Mouse (Mus musculus): Measurements from ENCODE around the gene Spata9. TPM values are rescaled to one million over a fixed set of nuclear protein-coding genes. Genes with fewer than 3 reads are reported as not detected.
"Not testable (repeated sequence)": the region's sequence is repeated elsewhere in the genome, so short reads cannot be mapped to it uniquely, and the experiment has no call there.

Spata9 gene
- total RNA-seq (2014; fragmentation: Nextera tagmentation): 1.2 TPM in 1 of 2 replicates, not detected in the other
- 0.60 TPM in 1 of 2 replicates, not detected in the other for total RNA-seq (2017)

DNA sequence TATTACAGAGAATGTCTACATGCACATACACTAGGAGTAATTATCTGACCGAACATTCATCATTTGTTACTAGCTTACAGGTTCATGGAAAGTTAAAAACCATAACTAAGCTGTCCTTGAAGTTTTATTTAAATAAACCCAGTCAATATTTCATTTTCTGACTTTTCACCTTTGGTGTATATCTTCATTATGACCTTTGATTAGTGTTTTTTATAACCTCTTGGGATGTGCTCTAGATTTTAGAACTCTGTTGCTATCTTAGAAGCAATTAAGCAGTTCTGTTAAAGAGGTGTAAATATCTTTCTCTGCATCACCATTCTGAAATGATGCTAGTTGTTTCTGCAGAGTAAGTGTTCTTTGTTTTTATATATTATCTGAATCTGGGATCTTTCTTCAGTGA lies at the start of gene Spata9:
Spata9 (plus strand) TSS at position 301 of the 400 bp plus-strand sequence.
- no peak for ATAC-seq (replicated peaks; ENCODE audit: poor library complexity, severe bottlenecking)

DNA sequence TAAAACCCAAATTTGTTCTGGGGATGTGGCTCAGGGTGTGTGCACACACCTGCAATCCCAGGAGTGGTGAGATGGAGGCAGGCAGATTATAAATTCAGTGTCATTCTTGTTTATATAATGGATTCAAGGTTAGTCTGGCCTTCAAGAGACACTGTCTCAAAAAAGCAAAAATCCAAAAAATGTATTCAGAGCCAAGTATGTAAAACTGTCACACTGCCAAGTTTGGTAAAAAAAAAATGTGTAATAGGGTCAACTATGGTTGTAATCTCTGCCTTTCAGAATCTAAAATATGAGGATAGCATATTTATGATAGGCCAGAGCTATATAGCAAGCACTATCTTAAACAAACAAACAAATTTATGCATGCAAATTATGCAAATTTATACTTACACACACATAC lies 39.0 kb upstream of the Spata9 start:
- no peak for ATAC-seq (replicated peaks; ENCODE audit: poor library complexity, severe bottlenecking)

DNA sequence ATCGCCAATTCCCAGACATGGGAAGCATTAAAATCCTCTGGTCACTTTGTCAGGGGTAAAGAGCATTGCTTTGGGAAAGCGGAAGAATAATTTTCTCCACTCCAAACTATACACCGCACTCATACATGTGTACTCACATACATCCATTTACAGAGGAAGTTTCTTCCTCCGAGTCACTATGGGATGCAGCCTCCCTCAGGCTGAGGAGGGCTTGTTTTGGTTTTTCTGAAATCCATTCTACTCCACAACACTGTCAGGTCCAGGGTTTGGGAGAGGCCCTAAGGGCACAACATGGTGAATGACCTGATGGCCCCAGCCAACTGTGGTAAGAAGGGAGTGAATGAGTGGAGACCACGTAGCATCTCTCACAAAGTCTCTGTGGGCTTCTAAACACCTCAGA lies 37.9 kb upstream of the Spata9 start:
- ATAC-seq (replicated peaks; ENCODE audit: poor library complexity, severe bottlenecking): not testable (repeated sequence)

DNA sequence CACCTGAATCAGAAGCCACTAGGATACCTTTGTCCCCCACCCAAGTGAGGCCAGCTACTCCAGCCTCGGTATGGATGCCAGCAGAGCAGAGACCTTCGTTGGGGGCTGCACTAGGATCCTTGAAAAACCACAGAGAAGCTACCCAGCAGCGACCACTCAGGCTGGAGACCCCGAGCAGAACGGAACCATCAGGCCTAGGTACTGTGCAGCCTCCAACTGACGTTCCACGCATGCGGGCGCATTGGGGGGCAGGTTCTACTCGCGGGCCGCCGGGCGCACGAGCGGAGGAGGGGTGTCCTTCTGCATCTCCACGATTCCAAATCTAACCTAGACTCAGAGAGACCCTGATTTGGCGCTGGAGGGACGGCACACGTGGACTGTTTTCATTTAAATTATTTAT lies 36.9 kb upstream of the Spata9 start:
- ATAC-seq (replicated peaks; ENCODE audit: poor library complexity, severe bottlenecking): no peak

DNA sequence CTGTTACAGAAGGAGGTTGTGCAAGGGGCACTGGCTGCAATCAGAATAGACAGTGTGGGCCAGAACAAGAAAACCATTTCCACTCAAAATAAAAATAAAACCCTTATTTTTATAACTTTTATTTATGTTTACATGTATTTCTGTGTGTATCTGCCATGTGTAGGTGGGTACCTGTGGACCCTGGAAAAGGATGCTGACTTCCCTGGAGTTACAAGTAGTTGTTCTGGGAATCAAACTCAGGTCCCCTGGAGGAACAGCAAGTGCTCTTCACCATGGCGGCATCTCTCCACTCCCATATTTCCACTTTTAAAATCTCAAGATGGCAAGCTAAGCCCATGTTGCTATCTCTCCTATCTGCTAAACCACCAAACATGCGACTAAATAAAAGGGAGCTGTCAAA lies 36.3 kb upstream of the Spata9 start:
- ATAC-seq (replicated peaks; ENCODE audit: poor library complexity, severe bottlenecking): no peak

DNA sequence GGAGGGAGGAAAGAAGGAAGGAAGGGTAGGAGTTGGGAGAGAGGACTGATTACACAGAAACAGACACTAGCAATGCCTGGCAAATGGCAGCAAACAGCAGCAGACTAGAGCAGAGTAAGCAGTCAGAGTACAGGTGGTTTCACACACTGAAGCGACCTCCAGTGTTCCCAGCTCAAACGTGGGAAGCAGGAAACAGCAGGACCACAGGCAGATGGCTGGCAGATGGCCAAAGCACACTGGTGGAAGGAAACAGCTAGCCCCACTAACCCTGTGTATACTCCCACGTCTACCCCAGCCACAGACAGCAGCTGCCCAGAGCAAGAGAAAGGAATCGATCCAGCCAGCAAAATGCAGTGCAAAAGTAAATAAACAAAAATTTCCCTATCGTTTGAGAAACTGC lies 35.9 kb upstream of the Spata9 start:
- ATAC-seq (replicated peaks; ENCODE audit: poor library complexity, severe bottlenecking): no peak

DNA sequence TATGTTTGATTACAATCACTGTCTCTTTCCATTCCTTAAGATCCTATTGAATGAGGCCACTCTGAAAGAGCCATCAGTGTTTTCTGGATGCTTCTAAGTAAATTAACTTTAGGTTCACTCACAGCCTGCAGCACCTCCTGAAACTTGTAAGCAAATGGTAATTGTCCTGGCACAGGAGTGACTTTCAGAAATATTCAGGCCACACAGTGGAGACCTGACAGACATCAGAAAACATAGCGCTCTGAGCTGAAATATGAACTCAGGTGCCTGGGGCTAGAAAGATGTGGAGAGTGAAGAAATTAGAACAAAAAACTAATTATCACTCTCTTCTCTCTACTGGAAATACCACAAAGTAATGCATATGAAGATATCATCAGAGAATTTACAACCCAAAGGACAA lies 33.7 kb upstream of the Spata9 start:
- ATAC-seq (replicated peaks; ENCODE audit: poor library complexity, severe bottlenecking): no peak

DNA sequence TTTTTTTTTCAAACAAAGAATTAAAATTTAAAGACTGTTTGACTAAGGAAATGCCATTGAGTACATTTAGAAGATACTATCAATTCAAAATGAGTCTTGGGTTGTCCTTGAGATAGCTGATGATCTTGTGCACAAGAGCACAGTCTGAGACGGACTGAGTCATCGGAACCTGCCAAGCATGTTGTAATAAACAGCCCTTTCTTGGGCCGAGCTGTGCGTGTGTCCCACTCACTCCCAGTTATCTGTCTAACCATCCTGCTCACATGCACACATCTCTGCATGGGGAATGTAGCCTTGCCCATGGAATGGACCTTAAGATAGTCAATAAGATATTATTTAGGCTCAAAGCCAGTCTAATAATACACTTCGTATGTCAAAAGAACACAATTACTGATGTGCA lies 28.1 kb upstream of the Spata9 start:
- no peak for ATAC-seq (replicated peaks; ENCODE audit: poor library complexity, severe bottlenecking)

DNA sequence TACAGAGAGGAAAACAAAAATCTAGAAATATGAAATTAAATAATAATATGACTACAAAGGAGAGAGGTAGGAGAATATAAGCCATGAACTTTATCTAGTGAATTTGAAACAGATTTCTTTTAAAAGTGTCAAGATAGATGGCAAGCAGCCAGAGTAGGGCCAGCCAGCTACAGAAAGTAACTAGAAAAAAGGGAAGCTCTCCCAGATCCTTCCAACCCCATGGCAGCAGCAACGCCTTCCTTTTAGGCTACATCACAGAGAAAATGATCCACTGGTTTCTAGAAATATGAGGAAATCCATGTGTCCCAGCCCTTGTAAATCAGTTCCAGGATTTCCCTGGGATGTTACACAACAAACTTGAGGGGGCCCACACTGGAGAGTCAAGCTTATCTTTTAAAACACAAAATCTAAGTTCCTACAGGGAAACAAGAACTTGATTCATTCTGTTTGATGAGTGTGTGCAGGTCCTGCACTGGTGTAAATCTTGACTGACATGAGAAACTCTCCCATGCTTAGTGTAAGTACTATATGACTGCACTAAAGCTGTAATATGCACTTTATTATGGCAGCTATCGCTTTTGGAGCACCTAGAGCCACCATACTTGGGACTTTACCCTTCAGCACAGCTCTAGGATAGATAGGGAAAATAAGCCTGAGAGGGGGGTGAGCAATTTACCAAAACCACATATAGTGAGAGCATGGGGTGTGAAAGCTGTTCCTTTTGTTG lies 26.0 kb upstream of the Spata9 start:
- peak; percentile 47 for ATAC-seq (replicated peaks; ENCODE audit: poor library complexity, severe bottlenecking)

DNA sequence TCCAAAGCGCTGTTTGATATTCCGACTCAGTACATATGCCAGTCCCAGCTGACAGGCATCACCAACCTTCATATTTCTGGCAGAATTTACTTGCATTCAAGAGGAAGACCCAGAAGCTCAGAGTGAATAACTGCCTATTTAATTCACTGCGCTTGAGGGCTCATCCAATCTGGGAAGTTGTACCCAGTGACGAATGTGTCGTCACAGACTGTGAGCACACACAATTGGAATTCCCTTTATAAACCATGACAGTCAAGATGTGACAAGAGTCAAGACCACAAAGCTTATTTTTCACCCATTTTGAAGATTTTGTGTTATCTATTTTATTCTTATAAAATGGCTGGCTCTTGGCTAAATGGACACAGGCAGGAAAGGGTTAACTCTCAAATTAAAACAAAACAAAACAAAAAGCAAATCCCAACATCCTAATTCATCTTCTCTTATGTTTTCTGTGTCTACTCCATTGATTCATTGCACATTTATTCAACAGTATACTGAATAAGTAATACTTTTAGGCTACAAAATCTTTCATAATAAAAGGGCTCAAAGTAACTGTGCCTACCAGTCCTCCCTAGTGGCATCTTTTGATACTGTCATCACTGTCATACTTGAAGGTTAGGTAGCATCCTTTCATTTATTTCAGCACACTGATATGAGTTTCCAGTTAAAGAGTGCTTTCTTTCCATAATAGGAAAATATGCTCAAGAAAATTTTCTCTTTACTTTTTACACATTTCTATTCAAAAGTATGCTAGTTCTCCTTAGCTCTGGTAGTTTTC lies 25.2 kb upstream of the Spata9 start:
- ATAC-seq (replicated peaks; ENCODE audit: poor library complexity, severe bottlenecking): no peak

DNA sequence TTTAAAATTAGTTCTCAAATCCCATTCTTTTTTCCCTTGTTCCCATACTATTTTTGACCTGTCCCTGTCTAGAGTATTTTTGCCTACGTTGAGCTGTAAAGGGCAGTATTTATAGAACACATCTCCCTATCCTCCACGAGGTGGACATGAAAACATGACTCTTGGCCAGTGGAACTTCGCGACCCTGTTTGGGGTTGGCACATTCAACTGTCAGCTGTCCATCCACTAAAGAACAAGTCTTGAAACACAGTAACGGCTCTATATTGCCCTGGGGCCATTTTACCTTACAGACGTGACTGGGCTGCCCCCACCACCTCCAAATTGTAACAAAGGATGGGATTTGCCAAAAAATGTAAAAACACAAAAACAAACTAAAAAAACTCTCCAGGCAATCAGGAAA lies 24.2 kb upstream of the Spata9 start:
- ATAC-seq (replicated peaks; ENCODE audit: poor library complexity, severe bottlenecking): no peak

DNA sequence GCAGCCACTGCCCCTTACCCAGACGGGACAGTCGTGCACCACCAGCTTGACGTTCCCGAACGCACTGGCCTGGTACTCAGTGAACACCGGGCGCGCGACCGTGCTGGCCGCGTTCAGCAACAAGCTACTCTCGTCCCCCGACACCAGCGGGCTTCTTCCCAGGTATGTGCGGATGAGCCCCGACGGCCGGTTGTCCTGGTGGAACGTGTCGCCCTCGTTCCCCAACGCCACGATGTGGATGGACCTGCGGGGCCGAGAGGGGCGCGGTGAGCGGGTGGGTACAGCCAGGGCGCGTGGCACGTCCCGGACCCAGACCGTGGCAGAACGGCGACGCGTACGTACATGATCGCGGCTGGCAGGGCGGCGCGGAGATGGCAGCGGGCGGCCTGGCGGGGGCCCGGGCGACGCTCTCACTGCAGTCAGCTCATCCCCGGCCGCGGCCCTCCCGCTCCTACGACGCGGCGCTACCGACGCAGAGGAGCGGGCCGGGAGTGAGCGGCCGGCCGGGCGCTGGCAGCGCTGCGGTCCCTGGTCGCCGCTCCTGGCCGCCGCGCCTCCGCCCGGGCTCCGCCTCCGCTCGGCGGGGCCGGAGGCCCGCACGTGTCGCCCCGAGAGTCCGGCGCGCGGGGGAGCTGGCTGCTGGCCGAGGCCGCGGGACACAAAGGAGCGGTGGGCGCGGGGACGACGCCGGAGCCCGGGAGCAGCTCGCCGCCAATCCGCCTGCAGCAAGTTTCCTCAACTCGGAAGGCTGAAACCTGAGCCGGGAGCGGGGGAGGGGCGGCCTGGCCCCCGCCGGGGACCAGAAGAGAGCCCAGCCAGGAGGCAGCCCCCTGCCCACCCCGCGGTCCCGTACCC lies 23.5 kb upstream of the Spata9 start, which contains the start of gene Rhobtb3:
Rhobtb3 (minus strand) TSS at position 737 of the 855 bp plus-strand sequence.
- peak; percentile 59 for ATAC-seq (replicated peaks; ENCODE audit: poor library complexity, severe bottlenecking)

DNA sequence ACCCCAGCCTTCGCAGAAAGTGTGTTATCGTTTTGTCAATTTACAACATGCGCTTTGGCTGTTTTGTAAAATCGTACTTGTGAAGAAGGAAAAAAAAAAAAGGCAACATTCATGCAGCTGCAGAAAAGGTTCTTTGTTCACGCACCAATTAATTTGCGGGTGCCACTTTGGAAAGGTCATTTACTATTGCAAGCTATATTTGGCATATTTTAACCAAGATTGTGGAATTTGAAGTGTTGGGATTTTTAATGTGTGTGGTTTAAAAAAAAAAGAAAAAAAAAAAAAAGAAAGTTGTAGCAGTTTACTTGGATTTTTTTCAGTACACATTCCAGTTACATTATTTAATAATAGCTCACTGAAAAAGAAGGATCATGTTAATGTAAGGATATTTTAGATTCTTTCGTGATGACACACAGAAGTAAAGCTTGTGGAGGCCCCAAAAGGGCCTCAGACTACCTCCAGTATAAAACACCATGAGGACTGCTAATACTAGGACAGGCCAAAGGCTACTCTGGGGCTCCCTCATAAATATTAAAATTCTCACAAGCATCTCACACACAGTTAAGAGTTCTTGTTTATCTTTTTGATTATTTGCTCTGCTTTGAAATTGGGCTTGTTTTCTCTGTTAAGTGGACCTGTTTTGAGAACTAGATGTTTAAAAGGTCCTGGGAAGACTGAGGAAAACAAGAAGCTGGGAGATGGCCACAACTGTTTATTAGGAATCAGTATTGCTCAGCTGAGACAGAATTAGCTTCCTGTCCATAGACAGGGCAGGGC lies 22.7 kb upstream of the Spata9 start:
- ATAC-seq (replicated peaks; ENCODE audit: poor library complexity, severe bottlenecking): no peak

DNA sequence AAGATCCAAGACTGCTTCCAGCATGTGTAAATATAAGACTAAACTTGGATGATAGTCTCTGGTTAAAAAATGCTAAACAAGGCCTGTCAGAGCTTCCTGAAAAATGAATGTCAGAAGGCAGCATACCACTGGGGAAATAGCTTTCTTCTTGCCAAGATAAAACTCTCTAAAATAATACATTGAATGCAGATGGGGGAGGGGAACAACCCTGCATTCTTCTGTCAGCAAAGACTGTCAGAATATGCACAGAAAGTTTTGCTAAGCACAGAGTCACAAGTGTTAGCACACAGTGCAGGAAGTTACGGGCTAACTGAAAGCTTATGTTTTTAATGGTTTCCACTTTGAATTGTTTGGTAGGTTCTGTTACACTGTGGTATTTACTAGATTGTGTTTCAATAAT lies 16.7 kb upstream of the Spata9 start:
- ATAC-seq (replicated peaks; ENCODE audit: poor library complexity, severe bottlenecking): no peak

DNA sequence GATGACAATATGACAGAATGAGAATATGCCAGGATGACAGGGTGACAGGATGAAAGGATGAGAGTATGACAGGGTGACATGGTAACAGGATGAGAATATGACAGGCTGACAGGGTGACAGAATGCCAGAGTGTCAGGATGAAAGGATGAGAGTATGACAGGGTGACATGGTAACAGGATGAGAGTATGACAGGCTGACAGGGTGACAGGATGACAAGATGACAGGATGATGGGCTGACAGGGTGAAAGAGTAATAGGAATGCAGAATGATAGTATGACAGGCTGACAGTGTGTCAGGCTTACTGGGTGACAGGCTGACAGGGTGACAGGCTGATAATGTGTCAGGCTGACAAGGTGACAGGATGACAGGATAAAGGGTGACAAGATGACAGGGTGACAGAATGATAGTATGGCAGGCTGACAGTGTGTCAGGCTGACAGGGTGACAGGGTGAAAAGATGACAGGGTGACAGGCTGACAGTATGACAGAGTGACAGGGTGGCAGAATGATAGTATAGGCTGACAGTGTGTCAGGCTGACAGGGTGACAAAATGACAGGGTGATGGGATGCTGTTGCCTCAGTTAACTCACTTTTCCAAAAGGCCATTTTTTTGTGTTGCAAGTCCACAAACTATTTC lies 11.5 kb upstream of the Spata9 start:
- ATAC-seq (replicated peaks; ENCODE audit: poor library complexity, severe bottlenecking): no peak

DNA sequence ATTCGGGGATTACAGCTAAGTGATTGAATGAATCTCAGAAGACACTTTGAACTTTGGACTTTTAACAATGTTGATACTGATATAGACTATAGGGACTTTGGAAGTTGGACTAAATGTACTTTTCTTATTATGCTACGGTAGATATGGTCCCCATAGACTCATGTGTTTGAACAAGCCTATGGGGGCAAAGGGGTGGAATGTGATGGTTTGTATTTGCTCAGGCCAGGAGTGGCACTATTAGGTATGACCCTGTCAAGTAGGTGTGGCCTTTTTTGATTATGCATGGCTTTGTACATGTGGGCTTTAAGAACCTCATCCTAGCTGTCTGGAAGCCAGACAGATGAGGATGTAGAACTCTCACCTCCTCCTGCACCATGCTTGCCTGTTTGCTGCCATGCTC lies 7.5 kb downstream of the Spata9 start:
- no peak for ATAC-seq (replicated peaks; ENCODE audit: poor library complexity, severe bottlenecking)

DNA sequence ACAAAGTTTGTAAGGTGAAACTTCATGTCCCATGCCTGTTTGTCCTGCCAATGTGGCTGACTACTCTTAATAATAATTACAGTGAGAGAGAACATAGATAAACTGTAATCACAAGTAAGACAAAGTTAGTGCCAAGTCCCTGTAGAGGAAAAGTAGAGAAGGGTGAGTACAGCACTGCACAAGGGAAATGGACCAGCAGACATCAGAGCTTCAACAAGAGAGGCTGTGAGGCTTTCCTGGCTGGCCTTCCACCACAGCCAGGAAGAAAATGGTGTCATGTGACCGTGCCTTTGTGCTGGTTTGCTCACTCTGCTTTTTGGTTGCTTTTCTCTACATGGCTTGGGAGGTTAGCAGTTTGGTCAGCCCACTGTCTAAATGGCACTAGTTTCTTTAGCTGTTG lies 8.7 kb downstream of the Spata9 start:
- no peak for ATAC-seq (replicated peaks; ENCODE audit: poor library complexity, severe bottlenecking)

DNA sequence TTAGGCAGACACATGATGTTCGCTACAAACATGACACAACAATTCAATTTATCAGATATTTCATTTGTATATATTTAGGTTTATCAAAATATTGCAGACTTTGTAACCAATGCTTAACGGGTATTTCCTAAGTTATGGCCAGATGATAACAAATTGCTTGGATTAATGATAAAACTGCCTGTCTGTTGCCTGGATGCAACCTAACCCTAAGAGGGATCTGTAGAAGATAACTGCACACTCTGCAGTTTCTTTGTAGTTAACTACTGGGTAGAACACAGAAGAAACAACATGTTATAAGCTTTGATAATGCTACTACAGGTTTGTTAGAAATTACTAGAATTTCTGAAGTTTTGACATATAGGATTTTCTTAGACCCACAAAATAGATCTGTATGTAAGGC lies 9.3 kb downstream of the Spata9 start:
- ATAC-seq (replicated peaks; ENCODE audit: poor library complexity, severe bottlenecking): no peak

DNA sequence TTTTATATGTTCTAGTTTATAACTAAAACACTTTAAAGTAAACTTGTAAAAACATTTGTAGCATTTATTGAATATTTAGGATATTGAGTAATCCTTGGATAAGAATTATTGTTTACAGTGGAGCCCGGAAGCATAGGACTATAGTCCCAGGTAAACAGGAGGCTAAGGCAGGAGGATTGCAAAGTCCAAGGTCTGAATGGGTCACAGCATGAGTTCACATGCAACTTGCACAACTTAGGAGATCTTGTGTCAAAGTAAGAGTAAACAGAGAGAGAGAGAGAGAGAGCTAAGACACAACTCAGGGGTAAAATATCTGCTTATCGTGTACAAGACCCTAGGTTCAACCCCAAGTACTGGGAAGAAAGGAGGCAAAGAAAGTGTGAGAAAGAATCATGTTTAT lies 9.7 kb downstream of the Spata9 start:
- ATAC-seq (replicated peaks; ENCODE audit: poor library complexity, severe bottlenecking): no peak

DNA sequence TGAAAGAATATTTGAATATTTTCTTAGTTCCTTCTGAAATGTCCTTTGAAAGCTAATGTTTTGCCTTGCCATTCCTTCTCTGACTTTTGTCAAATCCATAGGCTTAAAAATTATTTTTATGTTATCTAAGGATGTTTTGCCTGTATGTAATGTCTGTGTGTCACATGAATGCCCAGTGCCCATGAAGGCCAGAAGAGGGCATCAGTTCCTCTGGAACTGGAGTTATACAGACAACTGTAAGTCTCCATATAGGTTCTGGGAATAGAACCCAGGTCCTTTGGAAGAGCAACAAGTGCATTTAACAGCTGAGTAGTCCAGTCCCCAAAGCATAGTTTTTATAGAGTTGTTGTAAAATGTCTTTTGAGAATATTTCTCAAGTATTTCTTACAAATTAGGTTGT lies 15.0 kb downstream of the Spata9 start:
- peak; percentile 48; the same call in 1 of the 2 replicates for ATAC-seq (replicated peaks; ENCODE audit: poor library complexity, severe bottlenecking)

All from granulocyte monocyte progenitor cell, adult 5-6 weeks (primary cell).